Mouse (Mus musculus) midbrain, embryonic 14.5 days (tissue): Measurements from ENCODE around the gene Disp3. TPM values are rescaled to one million over a fixed set of nuclear protein-coding genes. Genes with fewer than 3 reads are reported as not detected.

Source experiments
- ATAC-seq: fragments of 200-750 bp; cut with Nextera tagmentation; 2 replicates; pipeline ENCODE4 v1.8.0; 2017; ENCODE audit warnings: moderate number of reproducible peaks, moderate library complexity; ENCODE audit not compliant: low FRiP score, low TSS enrichment
- DNase-seq: peaks from one replicate; pipeline ENCODE4 v3.0.0-alpha.2; 2015
- H3K27ac ChIP-seq: fragments of 300-500 bp; sonication (generic); replicated peaks from 2 replicates; pipeline ENCODE4 v1.5.1; 2014; ENCODE audit warnings: mild to moderate bottlenecking, low read depth, low read length, moderate library complexity
- H3K27me3 ChIP-seq: fragments of 300-500 bp; sonication (generic); 2 replicates; pipeline ENCODE4 v1.6.1; 2014; ENCODE audit warnings: low read length, control low read depth, mixed read lengths; ENCODE audit not compliant: control insufficient read depth, insufficient read depth
- H3K36me3 ChIP-seq: fragments of 300-500 bp; sonication (generic); 2 replicates; pipeline ENCODE4 v1.6.1; 2014; ENCODE audit warnings: low read length, control low read depth; ENCODE audit not compliant: control insufficient read depth, insufficient read depth
- H3K4me1 ChIP-seq: fragments of 300-500 bp; sonication (generic); 2 replicates; pipeline ENCODE4 v1.6.1; 2014; ENCODE audit warnings: mild to moderate bottlenecking, antibody characterized with exemption, low read length, control low read depth; ENCODE audit not compliant: control insufficient read depth, insufficient read depth
- H3K4me2 ChIP-seq: fragments of 300-500 bp; sonication (generic); 2 replicates; pipeline ENCODE4 v1.6.1; 2014; ENCODE audit warnings: mild to moderate bottlenecking, low read length, moderate library complexity
- H3K4me3 ChIP-seq: fragments of 300-500 bp; sonication (generic); replicated peaks from 2 replicates; pipeline ENCODE4 v1.5.1; 2014; ENCODE audit warnings: low read depth, low read length
- H3K9ac ChIP-seq: fragments of 300-500 bp; sonication (generic); replicated peaks from 2 replicates; pipeline ENCODE4 v1.6.1; 2014; ENCODE audit warnings: mild to moderate bottlenecking, low read length, moderate library complexity
- H3K9me3 ChIP-seq: fragments of 300-500 bp; sonication (generic); 2 replicates; pipeline ENCODE4 v1.6.1; 2016; ENCODE audit warnings: low read length, control low read depth, mixed read lengths; ENCODE audit not compliant: control insufficient read depth
- WGBS: fragments of 180-500 bp; shearing (Covaris S2); extraction: QIAGEN DNeasy Blood & Tissue Kit; methylation state at CpG from one replicate; pipeline ENCODE4 v1.1.7; 2014; 5-methylcytosine and 5-hydroxymethylcytosine counted together
- polyA plus RNA-seq: library from polyadenylated mRNA; unstranded; fragments of >200 nt; fragmentation: Nextera tagmentation; extraction: Ambion mirVana; gene quantifications from 2 replicates; pipeline ENCODE4 v1.2.1, GENCODE M21; 2014

Gene Disp3
- polyA plus RNA-seq, 1 experiment from 2014 or later = 11.8 TPM

GRCm38 (mm10) chr4:148194400-148194799 is 93.4 kb downstream of the Disp3 start:
- DNase-seq = no peak
- Histone ChIP-seq H3K27ac (no peak overlapping the region), H3K36me3 (no peaks in the 10 kb centered on the region), H3K27me3 (no peaks in the 10 kb centered on the region), H3K4me1 (peaks cover 28% of the 10 kb centered on the region), H3K9ac (no peak overlapping the region), H3K4me3 (no peak overlapping the region), H3K4me2 (no peak overlapping the region), H3K9me3 (no peaks in the 10 kb centered on the region)
- no peak for ATAC-seq

- 28% methylated on average over 11 of the region's 11 CpGs for WGBS
- H3K4me1 ChIP-seq = peaks cover 18% of the 10 kb centered on the region; the same call in 1 of the 2 replicates
- H3K27me3 ChIP-seq = no peaks in the 10 kb centered on the region
- no peaks in the 10 kb centered on the region for H3K36me3 ChIP-seq
- H3K27ac ChIP-seq = 0 out of 2 replicates have a peak overlapping the region, but pooled peaks have one; percentile 6
- no peak overlapping the region for H3K4me2 ChIP-seq
- no peak overlapping the region for H3K4me3 ChIP-seq
- no peak overlapping the region for H3K9ac ChIP-seq
- H3K9me3 ChIP-seq = no peaks in the 10 kb centered on the region
- ATAC-seq = peak; percentile 18; the same call in 1 of the 2 replicates
- DNase-seq = peak; percentile 59
Observed at GRCm38 (mm10) chr4:148192707-148193245, 95.0 kb downstream of the Disp3 start.

Other genes starting within 250 kb of the Disp3 start
- 26.4 and 26.9 TPM in 2 replicates for gene Clcn6, start 249.1 kb downstream of the Disp3 start, polyA plus RNA-seq
- 16.9 and 25.4 TPM in 2 replicates for gene Mthfr, start 248.9 kb downstream of the Disp3 start, polyA plus RNA-seq
- 3.7 and 6.3 TPM in 2 replicates for gene Agtrap, start 199.9 kb downstream of the Disp3 start, polyA plus RNA-seq
- gene Mad2l2, start 157.6 kb downstream of the Disp3 start, polyA plus RNA-seq = 122 and 133 TPM in 2 replicates
- gene Draxin, start 157.3 kb downstream of the Disp3 start, polyA plus RNA-seq = 21.8 and 24.7 TPM in 2 replicates
- 18.7 and 22.8 TPM in 2 replicates for gene Fbxo6, start 135.8 kb downstream of the Disp3 start, polyA plus RNA-seq
- gene Fbxo44, start 127.5 kb downstream of the Disp3 start, polyA plus RNA-seq = 102 and 106 TPM in 2 replicates
- 3.2 and 4.0 TPM in 2 replicates for gene Fbxo2, start 127.3 kb downstream of the Disp3 start, polyA plus RNA-seq
- gene Ubiad1, start 156.8 kb upstream of the Disp3 start, polyA plus RNA-seq = 14.7 and 15.9 TPM in 2 replicates
- gene Mtor, start 160.6 kb upstream of the Disp3 start, polyA plus RNA-seq = 30.6 and 34.8 TPM in 2 replicates
- 0.26 and 0.41 TPM in 2 replicates for gene Angptl7, start 212.5 kb upstream of the Disp3 start, polyA plus RNA-seq